Mouse (Mus musculus) limb, embryonic 11.5 days (tissue): ENCODE data around the gene Bex3. TPM values are rescaled to one million over a fixed set of nuclear protein-coding genes. Genes with fewer than 3 reads are reported as not detected.

ENCODE experiments used
- polyA plus RNA-seq: library from polyadenylated mRNA; unstranded; fragments of >200 nt; fragmentation: Nextera tagmentation; extraction: Ambion mirVana; gene quantifications from 2 replicates; pipeline ENCODE4 v1.2.1, GENCODE M21; 2014

The Bex3 gene
- polyA plus RNA-seq, 1 experiment from 2014 or later = 702 TPM

Other genes with a start within 250 kb of the Bex3 start
- gene Arxes1, start 236.9 kb upstream of the Bex3 start, polyA plus RNA-seq = 47.7 and 52.3 TPM in 2 replicates
- gene Bex2, start 202.0 kb upstream of the Bex3 start, polyA plus RNA-seq = 242 and 252 TPM in 2 replicates
- 0.07 and 0.09 TPM in 2 replicates for gene Nxf3, start 185.0 kb upstream of the Bex3 start, polyA plus RNA-seq
- 74.2 and 81.7 TPM in 2 replicates for gene Bex4, start 131.3 kb upstream of the Bex3 start, polyA plus RNA-seq
- 225 and 230 TPM in 2 replicates for gene Tceal8, start 97.9 kb upstream of the Bex3 start, polyA plus RNA-seq
- gene Tceal5, start 66.4 kb upstream of the Bex3 start, polyA plus RNA-seq = 1.8 and 1.9 TPM in 2 replicates
- 1.2 and 1.8 TPM in 2 replicates for gene Tceal7, start 55.5 kb upstream of the Bex3 start, polyA plus RNA-seq
- 88.1 and 98.7 TPM in 2 replicates for gene Bex1, start 54.7 kb upstream of the Bex3 start, polyA plus RNA-seq
- 714 and 733 TPM in 2 replicates for gene Tceal9, start 25.2 kb upstream of the Bex3 start, polyA plus RNA-seq
- not detected in 2 replicates for gene Kir3dl1, start 247.7 kb downstream of the Bex3 start, polyA plus RNA-seq